In the genomic region with DNA sequence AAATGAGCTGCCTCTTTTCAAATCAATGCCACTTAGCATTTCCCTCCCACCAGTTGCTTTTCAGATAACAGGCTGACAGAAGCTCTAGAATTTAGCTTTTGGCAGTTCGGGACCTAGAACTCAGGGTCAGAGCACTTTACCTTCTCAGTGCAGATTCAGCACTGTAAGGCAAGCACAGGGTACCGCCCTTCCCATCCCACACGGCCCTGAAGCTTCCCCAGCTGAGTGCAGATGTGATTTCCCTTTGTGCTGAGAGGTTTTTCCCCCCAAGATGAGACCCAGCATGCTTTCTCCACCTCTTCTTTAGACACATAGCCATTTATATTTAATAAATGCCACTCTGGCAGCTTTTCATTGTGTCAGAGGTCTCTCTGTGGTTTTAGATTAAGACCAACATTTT, we compare ENCODE assay signal across 18 mouse cellular contexts.
"Had no signal": no experiment of that assay in that cellular context is flagged by ENCODE, and none has a peak within 500 bp of the region (broad histone marks: within the 10 kb centered on the region; RNA-seq: fewer than 3 reads in every experiment).

No protein-coding gene starts in this region.

- H3K9me3 ChIP-seq: limb, embryonic 10.5 days; liver, embryonic 15.5 days; neural tube, embryonic 12.5 days; stomach, embryonic 15.5 days had no signal

- H3K4me2 ChIP-seq: liver, embryonic 11.5 days; liver, embryonic 15.5 days; neural tube, embryonic 12.5 days; stomach, embryonic 15.5 days had no signal

- H3K27me3 ChIP-seq: liver, embryonic 15.5 days; neural tube, embryonic 12.5 days; stomach, embryonic 15.5 days had no signal

- H3K36me3 ChIP-seq: limb, embryonic 10.5 days; liver, embryonic 15.5 days; neural tube, embryonic 12.5 days; stomach, embryonic 15.5 days had no signal

- H3K9ac ChIP-seq: liver, embryonic 15.5 days; neural tube, embryonic 12.5 days; stomach, embryonic 15.5 days had no signal

- DNase-seq: kidney, adult 11 months; kidney, adult 9 months; kidney, postnatal 36 days; lung, adult 2 months; lung, postnatal 36 days; right cerebral cortex, adult 18-20 months; right cerebral cortex, postnatal 4 days; spleen, adult 18-20 months; thymus, adult 2 months; thymus, postnatal 25 days had no signal

- H3K27ac ChIP-seq: kidney, postnatal 0 days; left cerebral cortex, adult 2 months; limb, embryonic 10.5 days; liver, embryonic 15.5 days; neural tube, embryonic 12.5 days; stomach, embryonic 15.5 days had no signal

- H3K4me3 ChIP-seq: left cerebral cortex, adult 2 months; limb, embryonic 10.5 days; liver, embryonic 15.5 days; neural tube, embryonic 12.5 days; stomach, embryonic 15.5 days had no signal

- ATAC-seq: lung, postnatal 0 days had no signal

- H3K4me1 ChIP-seq: limb, embryonic 10.5 days; liver, embryonic 15.5 days; neural tube, embryonic 12.5 days; stomach, embryonic 15.5 days had no signal
